Comparison of ENCODE assay signal across 7 mouse cellular contexts in the genomic region with DNA sequence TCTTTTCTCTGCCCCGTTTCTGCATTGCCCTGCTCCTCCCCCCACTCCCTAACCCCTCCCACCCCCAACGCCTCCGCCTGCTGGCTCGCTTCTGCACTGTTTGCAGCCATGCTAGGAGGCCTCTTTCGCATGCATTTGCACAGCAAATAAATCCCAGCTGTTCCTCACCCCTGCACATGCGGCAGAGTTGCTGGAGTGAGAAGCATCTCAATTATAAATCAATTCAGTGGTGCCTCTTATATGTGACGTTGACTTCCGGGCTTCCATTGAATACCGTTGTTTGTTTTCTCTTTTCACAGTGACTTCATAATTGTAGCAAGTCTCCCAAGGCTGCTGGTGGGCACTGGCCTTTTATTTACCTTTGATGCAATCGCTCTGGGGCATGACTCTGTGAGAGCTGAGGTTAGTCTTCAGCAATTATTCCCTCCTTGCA.
DNase-seq lines count a peak whose midpoint lies in the region; ATAC-seq and TF ChIP-seq lines count a peak whose summit lies in the region.

No protein-coding gene starts in this region.

- H3K4me2 ChIP-seq in intestine, embryonic 16.5 days (ENCODE audit: low read depth, low read length): peak overlapping the region; percentile 41
- H3K4me2 ChIP-seq in lung, embryonic 14.5 days: peak overlapping the region; percentile 52
- H3K4me2 ChIP-seq in stomach, embryonic 15.5 days: peak overlapping the region; percentile 44

- peak; percentile 86 for ATAC-seq in intestine, embryonic 16.5 days
- ATAC-seq in lung, embryonic 14.5 days (ENCODE audit: insufficient read depth): peak; percentile 88
- peak; percentile 72 for ATAC-seq in stomach, embryonic 15.5 days (ENCODE audit: insufficient read depth, low FRiP score, low read depth)

- 15% methylated on average over 10 of the region's 10 CpGs for WGBS in thymus, adult 2 months
- 15% methylated on average over 10 of the region's 10 CpGs for WGBS in forebrain, embryonic 10.5 days
- WGBS in intestine, embryonic 16.5 days: 2% methylated on average over 10 of the region's 10 CpGs
- 1% methylated on average over 10 of the region's 10 CpGs for WGBS in lung, embryonic 14.5 days
- WGBS in stomach, embryonic 15.5 days: 4% methylated on average over 10 of the region's 10 CpGs

- TF ChIP-seq POLR2A in thymus, adult 2 months (IDR thresholded peaks at IDR 0.05; ENCODE audit: control insufficient read depth, extremely low read depth, insufficient read depth, low read length, poor library complexity): no peak

- no peak for TF ChIP-seq CTCF in thymus, adult 2 months (IDR thresholded peaks at IDR 0.05; ENCODE audit: borderline replicate concordance, control insufficient read depth, extremely low read depth, insufficient read depth, low read length, poor library complexity)
- TF ChIP-seq CTCF in lung, embryonic 14.5 days (IDR thresholded peaks at IDR 0.05; ENCODE audit: low read depth): peak; percentile 43

- peak; percentile 10 for DNase-seq in thymus, postnatal 14 days
- no peak for DNase-seq in thymus, adult 2 months
- DNase-seq in forebrain, embryonic 10.5 days (ENCODE audit: extremely low spot score, low spot score): peak; percentile 44
- DNase-seq in lung, embryonic 14.5 days: peak; percentile 77
- DNase-seq in left cerebral cortex, postnatal 25 days (ENCODE audit: low spot score in 2 of 2): no peak

- H3K9ac ChIP-seq in intestine, embryonic 16.5 days (ENCODE audit: low read depth, low read length): peak overlapping the region; percentile 15; the same call in 1 of the 2 replicates
- no peak overlapping the region for H3K9ac ChIP-seq in lung, embryonic 14.5 days
- H3K9ac ChIP-seq in stomach, embryonic 15.5 days: no peak overlapping the region

- intact Hi-C loops in left cerebral cortex, postnatal 25 days (cut with DNase I): no loop called here

- peaks cover 3% of the 10 kb centered on the region; the same call in 1 of the 2 replicates for H3K9me3 ChIP-seq in forebrain, embryonic 10.5 days
- H3K9me3 ChIP-seq in intestine, embryonic 16.5 days (ENCODE audit: control insufficient read depth, low read length): peaks cover 4% of the 10 kb centered on the region; the same call in 1 of the 2 replicates
- no peaks in the 10 kb centered on the region for H3K9me3 ChIP-seq in lung, embryonic 14.5 days (ENCODE audit: low read depth, low read length)
- no peaks in the 10 kb centered on the region for H3K9me3 ChIP-seq in stomach, embryonic 15.5 days

- H3K36me3 ChIP-seq in thymus, adult 2 months (ENCODE audit: control insufficient read depth, insufficient read depth, low read length): no peaks in the 10 kb centered on the region
- no peaks in the 10 kb centered on the region for H3K36me3 ChIP-seq in forebrain, embryonic 10.5 days (replicated peaks)
- no peaks in the 10 kb centered on the region for H3K36me3 ChIP-seq in intestine, embryonic 16.5 days (ENCODE audit: control insufficient read depth, insufficient read depth, low read length)
- no peaks in the 10 kb centered on the region for H3K36me3 ChIP-seq in lung, embryonic 14.5 days (ENCODE audit: insufficient read depth)
- no peaks in the 10 kb centered on the region for H3K36me3 ChIP-seq in stomach, embryonic 15.5 days

- H3K4me3 ChIP-seq in thymus, adult 2 months (ENCODE audit: control insufficient read depth, insufficient read depth, low read length): no peak overlapping the region
- H3K4me3 ChIP-seq in forebrain, embryonic 10.5 days: peak overlapping the region; percentile 11; the same call in 1 of the 2 replicates
- H3K4me3 ChIP-seq in intestine, embryonic 16.5 days (ENCODE audit: low read length): no peak overlapping the region
- no peak overlapping the region for H3K4me3 ChIP-seq in lung, embryonic 14.5 days (ENCODE audit: low read depth, low read length)
- no peak overlapping the region for H3K4me3 ChIP-seq in stomach, embryonic 15.5 days (replicated peaks)

- H3K27me3 ChIP-seq in thymus, adult 2 months (ENCODE audit: control insufficient read depth, insufficient read depth, low read length): no peaks in the 10 kb centered on the region
- H3K27me3 ChIP-seq in forebrain, embryonic 10.5 days (ENCODE audit: poor library complexity, severe bottlenecking): no peaks in the 10 kb centered on the region
- no peaks in the 10 kb centered on the region for H3K27me3 ChIP-seq in intestine, embryonic 16.5 days (replicated peaks; ENCODE audit: control insufficient read depth, insufficient read depth, low read length)
- H3K27me3 ChIP-seq in lung, embryonic 14.5 days (ENCODE audit: insufficient read depth, low read length): no peaks in the 10 kb centered on the region
- H3K27me3 ChIP-seq in stomach, embryonic 15.5 days (replicated peaks): no peaks in the 10 kb centered on the region

- H3K4me1 ChIP-seq in thymus, adult 2 months (replicated peaks; ENCODE audit: control insufficient read depth, insufficient read depth, low read length): 0 out of 2 replicates have a peak, but pooled peaks cover 4% of the 10 kb centered on the region
- H3K4me1 ChIP-seq in forebrain, embryonic 10.5 days: peaks cover 16% of the 10 kb centered on the region
- H3K4me1 ChIP-seq in intestine, embryonic 16.5 days (ENCODE audit: control insufficient read depth, insufficient read depth, low read length): no peaks in the 10 kb centered on the region
- no peaks in the 10 kb centered on the region for H3K4me1 ChIP-seq in lung, embryonic 14.5 days (ENCODE audit: insufficient read depth)
- peaks cover 8% of the 10 kb centered on the region for H3K4me1 ChIP-seq in stomach, embryonic 15.5 days

- no peak overlapping the region for H3K27ac ChIP-seq in thymus, adult 2 months (ENCODE audit: control insufficient read depth, insufficient read depth, low read length)
- peak overlapping the region; percentile 58 for H3K27ac ChIP-seq in forebrain, embryonic 10.5 days
- 0 out of 2 replicates have a peak overlapping the region, but pooled peaks have one; percentile 25 for H3K27ac ChIP-seq in intestine, embryonic 16.5 days (ENCODE audit: low read length)
- peak overlapping the region; percentile 69 for H3K27ac ChIP-seq in lung, embryonic 14.5 days (ENCODE audit: low read depth)
- peak overlapping the region; percentile 33; the same call in 1 of the 2 replicates for H3K27ac ChIP-seq in stomach, embryonic 15.5 days

Comparison
In these comparisons a context has a peak if more than half of its experiments do, and no peak if none do; other contexts are left out.
1. DNase-seq: peak in thymus, postnatal 14 days (single experiment), forebrain, embryonic 10.5 days (single experiment) and lung, embryonic 14.5 days (single experiment); none in thymus, adult 2 months (single experiment) and left cerebral cortex, postnatal 25 days (0 of 2).
2. Peak in every context shown above with its lines, with median percentiles within 50 percentile points of each other: ATAC-seq and H3K4me2 ChIP-seq.